Mouse (Mus musculus) forebrain, embryonic 16.5 days (tissue): Measurements from ENCODE around the gene Clec16a. TPM values are rescaled to one million over a fixed set of nuclear protein-coding genes. Genes with fewer than 3 reads are reported as not detected.

Source experiments
- ATAC-seq: fragments of 200-750 bp; cut with Nextera tagmentation; 2 replicates; pipeline ENCODE4 v1.8.0; 2017; ENCODE audit warnings: mild to moderate bottlenecking, moderate library complexity
- H3K27ac ChIP-seq: fragments of 300-500 bp; sonication (generic); 2 replicates; pipeline ENCODE4 v1.5.1; 2014; ENCODE audit warnings: low read length, control low read depth
- H3K27me3 ChIP-seq: fragments of 300-500 bp; sonication (generic); replicated peaks from 2 replicates; pipeline ENCODE4 v1.6.1; 2014; ENCODE audit warnings: low read length; ENCODE audit not compliant: control insufficient read depth, insufficient read depth
- H3K36me3 ChIP-seq: fragments of 300-500 bp; sonication (generic); 2 replicates; pipeline ENCODE4 v1.6.1; 2014; ENCODE audit not compliant: control insufficient read depth, insufficient read depth
- H3K4me1 ChIP-seq: fragments of 300-500 bp; sonication (generic); replicated peaks from 2 replicates; pipeline ENCODE4 v1.6.1; 2014; ENCODE audit warnings: low read length; ENCODE audit not compliant: control insufficient read depth, insufficient read depth
- H3K4me2 ChIP-seq: fragments of 300-500 bp; sonication (generic); 2 replicates; pipeline ENCODE4 v1.6.1; 2014; ENCODE audit warnings: mild to moderate bottlenecking, low read length, control low read depth
- H3K4me3 ChIP-seq: fragments of 300-500 bp; sonication (generic); replicated peaks from 2 replicates; pipeline ENCODE4 v1.5.1; 2014; ENCODE audit warnings: mild to moderate bottlenecking, low read length, control low read depth
- H3K9ac ChIP-seq: fragments of 300-500 bp; sonication (generic); replicated peaks from 2 replicates; pipeline ENCODE4 v1.6.1; 2014; ENCODE audit warnings: low read depth, low read length, control low read depth
- H3K9me3 ChIP-seq: fragments of 300-500 bp; sonication (generic); 2 replicates; pipeline ENCODE4 v1.6.1; 2016; ENCODE audit warnings: low read length; ENCODE audit not compliant: control insufficient read depth
- WGBS: fragments of 180-500 bp; shearing (Covaris S2); extraction: QIAGEN DNeasy Blood & Tissue Kit; methylation state at CpG from one replicate; pipeline ENCODE4 v1.1.7; 2014; 5-methylcytosine and 5-hydroxymethylcytosine counted together
- polyA plus RNA-seq: library from polyadenylated mRNA; unstranded; fragments of >200 nt; fragmentation: Nextera tagmentation; extraction: Ambion mirVana; gene quantifications from 2 replicates; pipeline ENCODE4 v1.2.1, GENCODE M21; 2015

The Clec16a gene
- polyA plus RNA-seq, 1 experiment from 2014 or later, result 72.8 TPM

DNA sequence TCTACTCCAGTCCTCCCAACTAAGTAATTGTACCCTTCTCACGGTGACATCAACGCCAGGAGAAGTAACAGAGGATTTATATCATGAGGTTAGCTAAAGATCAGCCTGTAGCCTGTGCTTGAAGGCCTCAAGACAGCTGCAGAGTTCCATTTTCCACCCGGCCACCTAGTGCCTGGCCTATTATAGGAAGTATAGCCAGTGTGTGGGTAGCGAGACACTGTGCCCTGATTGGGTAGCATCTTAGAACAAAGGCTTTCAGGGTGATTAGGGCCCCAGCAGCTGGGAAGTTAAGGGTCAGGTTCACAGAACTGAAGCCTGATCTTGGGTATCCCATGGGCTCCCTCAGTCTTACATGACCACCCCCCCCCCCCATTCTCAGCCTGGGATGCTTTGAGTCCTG, 243.7 kb downstream of the Clec16a start:
- peaks cover 14% of the 10 kb centered on the region for H3K4me1 ChIP-seq
- 48% methylated on average over 4 of the region's 4 CpGs for WGBS

DNA sequence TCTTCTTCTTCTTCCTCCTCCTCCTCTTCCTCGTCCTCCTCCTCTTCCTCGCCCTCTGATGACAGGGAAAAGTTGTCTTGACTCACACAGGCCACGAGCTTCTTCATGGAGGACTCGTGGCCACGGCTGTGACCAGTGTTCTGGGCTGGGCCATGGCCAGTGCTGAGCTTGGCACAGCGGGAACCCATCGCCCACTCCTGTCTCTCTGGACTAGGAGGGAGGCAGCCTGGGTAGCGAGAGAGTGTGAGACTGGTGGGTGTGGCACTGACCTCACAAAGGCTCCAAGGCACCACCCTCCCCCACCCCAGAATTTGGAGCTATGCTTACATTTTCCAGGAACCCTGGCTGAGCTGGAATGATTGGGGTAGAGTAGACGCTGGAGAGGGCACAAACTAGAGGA, 245.6 kb downstream of the Clec16a start, which contains the start of gene Prm3:
Prm3 (minus strand) TSS at position 213 of the 400 bp plus-strand sequence.
- Histone ChIP-seq H3K4me1 (peaks cover 4% of the 10 kb centered on the region), H3K27me3 (0 out of 2 replicates have a peak, but pooled peaks cover 3% of the 10 kb centered on the region), H3K27ac (no peak within 1 kb of the TSS), H3K4me2 (no peak within 1 kb of the TSS), H3K9me3 (no peaks in the 10 kb centered on the region), H3K4me3 (no peak within 1 kb of the TSS), H3K9ac (no peak within 1 kb of the TSS), H3K36me3 (no peaks in the 10 kb centered on the region)
- ATAC-seq, result no peak
- 76% methylated on average over 9 of the region's 9 CpGs for WGBS

More for the DNA sequence above, 243.7 kb downstream of the Clec16a start:
- peaks cover 7% of the 10 kb centered on the region for H3K27me3 ChIP-seq
- ATAC-seq, result no peak
- H3K9ac ChIP-seq, result no peak overlapping the region
- H3K4me3 ChIP-seq, result no peak overlapping the region
- H3K9me3 ChIP-seq, result no peaks in the 10 kb centered on the region
- no peaks in the 10 kb centered on the region for H3K36me3 ChIP-seq
- H3K27ac ChIP-seq, result no peak overlapping the region
- H3K4me2 ChIP-seq, result no peak overlapping the region

Other genes starting within 250 kb of the Clec16a start
- 8.3 and 10.7 TPM in 2 replicates for gene Emp2, start 231.4 kb upstream of the Clec16a start, polyA plus RNA-seq
- gene Tekt5, start 149.8 kb upstream of the Clec16a start, polyA plus RNA-seq, result 2.5 and 4.1 TPM in 2 replicates
- gene Nubp1, start 133.4 kb upstream of the Clec16a start, polyA plus RNA-seq, result 47.7 and 48.9 TPM in 2 replicates
- 60.3 and 60.6 TPM in 2 replicates for gene Tvp23a, start 98.0 kb upstream of the Clec16a start, polyA plus RNA-seq
- gene Ciita, start 65.3 kb upstream of the Clec16a start, polyA plus RNA-seq, result 0.41 and 0.49 TPM in 2 replicates
- gene Dexi, start 2.3 kb upstream of the Clec16a start, polyA plus RNA-seq, result 14.8 and 14.9 TPM in 2 replicates
- gene Socs1, start 240.2 kb downstream of the Clec16a start, polyA plus RNA-seq, result 1.7 and 2.2 TPM in 2 replicates
- gene Tnp2, start 243.3 kb downstream of the Clec16a start, polyA plus RNA-seq, result not detected in 2 replicates
- gene Prm3, start 245.6 kb downstream of the Clec16a start, polyA plus RNA-seq, result not detected in 2 replicates